Mouse (Mus musculus) liver, adult (tissue): ENCODE results near the gene C2cd2l.

Source experiments
- GATA4 ChIP-seq: IDR thresholded peaks from 2 replicates; pipeline ENCODE4 v1.6.1; 2014; ENCODE audit warnings: mild to moderate bottlenecking, low read length; ENCODE audit not compliant: insufficient replicate concordance

The C2cd2l gene

DNA sequence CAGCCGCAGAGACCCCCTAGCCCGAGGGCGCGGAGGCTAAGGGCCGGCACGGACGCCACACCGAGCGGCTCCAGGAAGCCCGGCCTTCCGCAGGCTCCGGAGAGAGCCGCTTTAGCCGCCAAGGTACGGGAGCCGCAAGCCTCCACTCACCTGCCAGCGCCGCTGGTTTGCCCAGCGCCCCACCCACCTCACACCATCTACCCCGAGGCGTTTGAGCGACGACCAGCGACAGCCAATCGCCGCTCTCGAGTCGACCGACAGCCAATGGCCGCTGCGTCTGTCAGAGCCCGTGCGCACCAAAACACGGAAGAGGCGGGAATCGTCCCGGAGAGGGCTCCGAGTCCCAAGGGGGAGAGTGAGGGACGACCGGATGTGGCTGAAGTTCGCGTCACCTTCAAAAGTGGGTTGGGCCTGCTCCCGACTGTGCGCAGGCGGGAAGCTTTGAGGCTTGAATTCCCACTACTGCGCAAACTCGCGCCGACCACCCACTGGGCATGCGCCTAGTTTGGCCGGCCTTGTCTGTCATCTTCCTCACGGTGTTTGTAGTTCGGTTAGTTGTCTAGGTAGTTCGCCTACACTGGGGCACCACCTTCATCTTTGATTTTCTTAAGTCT is 14.5 kb downstream of the C2cd2l start, which contains the start of gene Hinfp:
Hinfp (minus strand) TSS at position 206 of the 614 bp plus-strand sequence.
- TF ChIP-seq GATA4 = no peak; the same call in 1 of the 2 replicates

DNA sequence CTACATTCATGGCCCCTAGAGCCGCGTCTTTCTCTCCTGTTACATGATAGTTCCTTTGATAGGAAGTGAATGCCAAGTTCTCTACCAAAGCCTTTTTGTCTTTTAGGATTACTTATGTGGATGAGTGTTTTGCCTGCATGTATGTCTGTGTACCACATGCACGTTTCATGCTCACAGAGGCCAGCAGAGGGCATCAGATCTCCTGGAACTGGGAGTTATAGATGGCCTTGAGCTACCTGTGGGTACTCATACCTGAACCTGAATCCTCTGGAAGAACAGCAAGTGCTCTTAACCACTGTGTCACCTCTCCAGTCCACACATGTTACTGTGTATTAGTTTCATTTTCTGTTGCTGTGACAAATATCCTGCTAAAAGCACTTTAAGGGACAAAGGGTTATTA is 27.6 kb downstream of the C2cd2l start:
- no peak for TF ChIP-seq GATA4

DNA sequence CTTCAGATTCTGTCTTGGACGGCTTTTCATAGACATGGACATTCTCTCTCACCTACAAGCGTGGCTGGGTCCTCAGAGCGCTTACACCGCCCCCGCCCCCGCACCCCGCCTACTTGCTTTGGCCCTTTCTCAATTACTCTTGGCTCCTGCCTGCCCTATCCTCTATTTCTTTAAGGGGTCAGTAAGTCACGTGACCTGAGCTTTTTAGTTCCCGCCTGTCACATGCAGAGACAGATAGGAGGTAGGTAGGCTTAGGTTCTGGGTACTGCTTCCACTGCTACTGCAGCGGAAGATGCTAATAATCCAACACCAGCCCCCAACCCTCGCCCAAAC is 31.2 kb downstream of the C2cd2l start:
- no peak for TF ChIP-seq GATA4

DNA sequence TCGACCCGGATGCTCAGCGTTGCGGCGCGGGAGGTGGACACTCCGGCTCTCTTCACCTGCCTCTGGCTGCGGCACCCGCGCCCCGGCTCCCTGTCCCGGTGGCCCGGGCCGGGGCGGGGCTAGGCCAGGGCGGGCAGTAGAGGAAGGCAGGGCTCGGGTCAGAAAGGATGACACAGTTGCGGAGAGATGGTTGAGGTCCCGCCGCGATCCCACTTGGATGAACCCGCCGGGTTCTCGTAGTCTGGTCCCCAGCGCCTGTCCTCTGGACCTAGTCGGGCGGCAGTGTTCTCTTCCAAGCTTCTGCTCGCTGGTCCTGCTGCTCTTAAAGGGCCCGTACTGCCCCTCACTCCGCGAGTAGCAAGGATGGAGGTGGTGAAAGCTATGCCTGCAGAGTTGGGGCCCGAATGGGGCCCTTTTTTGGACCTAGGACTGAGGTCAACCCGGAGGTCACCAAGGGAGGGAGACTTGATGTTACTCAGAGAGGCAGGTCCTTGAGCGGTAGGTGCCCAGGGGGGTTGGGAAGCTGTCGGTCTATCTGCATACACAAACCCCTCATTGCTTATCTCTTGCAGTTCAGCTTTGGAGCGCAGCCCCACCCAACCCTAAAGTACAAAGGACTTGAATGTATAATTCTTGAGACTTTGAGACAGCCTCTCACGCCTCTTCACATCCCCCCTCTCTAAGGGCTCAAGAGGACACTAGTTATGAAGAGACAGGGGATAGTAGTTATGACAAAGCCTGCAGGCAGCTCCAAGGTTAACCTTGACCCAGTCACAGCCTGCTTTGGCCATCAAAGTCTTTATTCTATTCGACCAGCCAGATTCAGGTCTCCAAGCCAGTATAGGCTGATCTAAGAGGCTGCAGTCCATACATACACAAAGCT is 31.8 kb downstream of the C2cd2l start, which contains the start of gene Abcg4:
Abcg4 (minus strand) TSS at position 540 of the 883 bp plus-strand sequence.
- TF ChIP-seq GATA4 = no peak

DNA sequence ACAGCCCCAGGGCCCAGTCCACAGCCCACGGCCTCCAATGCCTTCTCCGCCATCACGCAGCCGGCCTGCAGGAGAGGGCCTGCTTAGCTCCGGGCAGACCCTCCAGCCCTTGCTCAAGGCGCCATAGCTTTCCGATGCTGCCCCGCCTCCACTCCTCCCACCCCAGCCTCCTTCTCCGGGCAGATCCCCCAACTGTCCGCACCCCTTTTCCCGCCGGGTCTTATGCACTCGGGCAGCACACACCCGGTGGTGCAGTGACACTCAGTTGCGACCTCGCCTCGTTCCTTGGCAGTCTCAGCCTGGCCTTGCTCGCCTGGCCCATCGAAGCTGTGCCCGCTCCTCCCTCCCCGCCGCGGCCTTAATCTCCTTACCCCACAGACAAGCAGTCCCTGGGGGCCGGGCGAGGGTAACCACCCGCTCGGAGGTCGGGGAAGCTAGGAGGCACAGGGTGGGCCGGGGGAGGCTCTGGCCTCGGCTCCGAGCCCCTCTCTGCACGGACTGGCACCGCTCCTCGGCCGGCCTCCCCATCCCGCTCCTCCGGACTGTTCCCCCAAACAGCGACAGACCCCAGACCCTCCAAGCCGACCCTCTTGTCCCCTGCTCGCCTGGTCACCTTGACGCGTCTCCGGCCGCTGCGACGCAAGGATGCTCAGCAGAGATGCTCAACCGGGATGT is 32.5 kb downstream of the C2cd2l start:
- TF ChIP-seq GATA4 = no peak

DNA sequence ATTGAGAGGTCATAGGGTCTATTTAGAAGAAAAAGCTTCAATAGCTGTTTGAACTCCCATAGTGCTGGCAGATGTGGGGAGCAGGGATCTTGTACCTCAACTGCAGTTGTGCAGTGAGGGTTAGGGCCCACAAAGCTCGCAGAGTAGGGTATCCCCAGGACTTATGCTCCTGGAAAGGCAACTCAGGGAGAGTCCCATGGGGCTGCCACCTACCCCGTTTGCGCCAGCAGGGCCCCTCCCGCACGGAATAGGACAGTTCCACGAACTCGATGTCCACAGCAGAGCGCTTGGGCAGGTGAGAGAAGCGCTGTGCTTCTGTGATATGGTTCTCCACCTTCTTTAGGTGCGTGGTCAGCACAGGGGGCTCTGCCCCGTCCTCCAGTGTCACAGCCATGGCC is 33.1 kb downstream of the C2cd2l start:
- no peak for TF ChIP-seq GATA4

DNA sequence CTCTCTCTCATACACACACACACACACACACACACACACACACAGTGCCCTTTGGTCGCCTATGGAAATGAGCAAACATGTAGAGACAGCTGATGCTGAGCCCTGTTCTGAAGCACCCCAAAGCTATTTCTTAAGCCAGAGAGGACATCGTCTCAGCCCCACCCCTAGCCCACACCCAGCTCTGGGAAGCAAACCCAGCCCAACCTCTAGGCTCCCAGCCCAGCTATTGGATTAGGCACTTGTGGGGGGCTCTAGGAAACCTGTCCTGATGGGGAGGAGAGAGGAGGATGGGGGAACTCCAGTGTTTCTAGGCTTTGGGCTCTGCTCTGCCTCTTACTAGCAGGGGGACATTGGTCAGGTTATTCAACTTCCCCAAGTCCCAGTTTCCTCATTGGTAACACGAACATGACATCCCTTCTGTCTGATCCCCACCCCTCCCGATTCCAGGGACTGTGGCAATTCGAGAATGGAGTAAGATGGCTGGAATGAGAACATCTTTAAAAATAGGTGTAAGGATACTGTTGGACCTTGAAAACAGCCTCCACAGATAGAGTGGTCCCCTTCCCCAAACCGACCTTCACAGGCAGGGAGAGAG is 33.7 kb downstream of the C2cd2l start:
- no peak for TF ChIP-seq GATA4

DNA sequence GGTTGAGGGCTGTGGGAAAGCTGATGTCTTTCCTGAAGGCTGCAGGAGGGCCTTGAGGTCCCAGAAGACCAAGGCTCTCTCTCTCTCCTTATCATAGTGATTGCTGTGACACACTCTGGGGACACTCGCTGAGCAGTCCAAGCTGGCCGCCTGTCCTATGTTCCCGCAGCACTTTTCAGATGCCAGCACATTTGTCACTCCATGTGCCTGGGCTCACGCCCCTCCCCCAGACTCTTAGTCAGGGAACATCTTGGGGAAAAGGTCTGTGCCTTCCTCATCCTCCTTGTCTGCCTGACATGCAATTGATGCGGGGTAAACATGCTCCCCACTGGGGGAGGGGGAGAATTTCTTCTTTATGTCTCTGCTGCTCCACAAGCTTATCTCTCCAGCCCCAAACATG is 36.9 kb downstream of the C2cd2l start:
- no peak for TF ChIP-seq GATA4

DNA sequence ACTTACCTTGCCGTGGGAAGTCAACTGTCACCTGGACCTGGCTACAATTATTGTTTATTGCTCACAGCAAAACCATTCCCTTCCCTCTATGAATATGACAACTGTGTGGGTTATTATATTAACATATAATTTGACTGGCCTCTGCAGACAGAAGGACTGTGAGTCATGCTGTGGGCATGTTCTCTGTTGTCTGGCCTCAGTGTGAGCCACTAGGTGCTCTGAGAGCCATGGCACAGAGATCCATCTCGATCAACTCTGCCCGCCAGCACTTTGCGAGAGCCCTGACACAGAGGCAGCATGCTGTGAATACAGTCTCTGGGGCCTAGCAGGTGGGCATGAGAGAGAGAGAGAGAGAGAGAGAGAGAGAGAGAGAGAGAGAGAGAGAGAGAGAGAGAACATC is 50.1 kb downstream of the C2cd2l start:
- TF ChIP-seq GATA4 = no peak

DNA sequence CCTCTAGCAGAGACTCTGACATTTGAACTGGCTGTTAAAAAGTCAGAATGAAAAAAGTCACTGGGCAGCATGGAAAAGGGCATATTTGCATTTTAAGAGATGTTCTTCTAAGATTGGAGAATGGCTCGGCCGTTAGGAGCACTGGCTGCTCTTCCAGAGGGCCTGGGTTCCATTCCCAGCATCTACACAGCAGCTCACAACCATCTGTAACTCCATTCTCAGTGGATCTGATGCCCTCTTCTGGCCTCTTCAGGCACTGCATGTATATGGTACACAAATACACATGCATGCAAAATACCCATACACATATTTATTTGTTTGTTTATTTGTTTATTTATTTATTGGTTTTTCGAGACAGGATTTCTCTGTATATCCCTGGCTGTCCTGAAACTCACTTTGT is 51.0 kb downstream of the C2cd2l start:
- TF ChIP-seq GATA4 = no peak

DNA sequence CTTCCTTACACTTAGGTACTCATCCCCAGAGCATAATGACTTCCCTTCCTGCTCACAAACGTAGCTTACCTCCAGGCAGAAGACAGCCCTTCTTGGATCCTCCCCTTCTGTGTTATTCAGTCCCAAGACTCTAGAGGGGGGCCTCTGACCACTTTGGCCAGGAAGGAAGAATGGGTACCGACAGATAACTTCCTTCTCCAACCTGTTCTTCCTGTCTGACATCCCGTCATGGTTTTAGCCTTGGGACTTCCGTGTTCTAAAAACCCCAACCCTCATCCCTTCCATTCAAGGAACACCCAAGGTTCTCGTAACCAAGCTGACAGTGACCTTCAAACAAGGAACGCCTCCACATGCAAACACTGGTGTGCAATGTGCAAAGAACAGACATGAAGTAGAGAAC is 51.7 kb downstream of the C2cd2l start, which contains the start of gene Nlrx1:
Nlrx1 (minus strand) TSS at position 168 of the 400 bp plus-strand sequence.
- no peak for TF ChIP-seq GATA4

DNA sequence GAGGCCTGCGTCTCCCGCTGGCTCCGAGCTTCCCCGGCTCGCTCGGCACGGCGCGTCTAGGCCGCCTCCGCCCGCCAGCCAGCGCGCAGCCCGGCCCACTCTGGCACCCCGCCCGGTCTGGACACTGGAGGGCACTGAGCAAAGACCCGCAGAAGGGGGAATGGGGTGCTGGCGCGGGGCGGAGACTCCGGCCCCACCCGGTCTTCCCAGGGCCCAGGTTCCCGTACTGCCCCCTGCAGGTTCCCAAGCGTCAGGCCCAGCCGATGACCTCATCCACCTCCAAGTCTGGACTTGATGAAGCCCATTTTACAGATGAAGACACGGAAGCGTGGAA is 52.1 kb downstream of the C2cd2l start:
- no peak for TF ChIP-seq GATA4

DNA sequence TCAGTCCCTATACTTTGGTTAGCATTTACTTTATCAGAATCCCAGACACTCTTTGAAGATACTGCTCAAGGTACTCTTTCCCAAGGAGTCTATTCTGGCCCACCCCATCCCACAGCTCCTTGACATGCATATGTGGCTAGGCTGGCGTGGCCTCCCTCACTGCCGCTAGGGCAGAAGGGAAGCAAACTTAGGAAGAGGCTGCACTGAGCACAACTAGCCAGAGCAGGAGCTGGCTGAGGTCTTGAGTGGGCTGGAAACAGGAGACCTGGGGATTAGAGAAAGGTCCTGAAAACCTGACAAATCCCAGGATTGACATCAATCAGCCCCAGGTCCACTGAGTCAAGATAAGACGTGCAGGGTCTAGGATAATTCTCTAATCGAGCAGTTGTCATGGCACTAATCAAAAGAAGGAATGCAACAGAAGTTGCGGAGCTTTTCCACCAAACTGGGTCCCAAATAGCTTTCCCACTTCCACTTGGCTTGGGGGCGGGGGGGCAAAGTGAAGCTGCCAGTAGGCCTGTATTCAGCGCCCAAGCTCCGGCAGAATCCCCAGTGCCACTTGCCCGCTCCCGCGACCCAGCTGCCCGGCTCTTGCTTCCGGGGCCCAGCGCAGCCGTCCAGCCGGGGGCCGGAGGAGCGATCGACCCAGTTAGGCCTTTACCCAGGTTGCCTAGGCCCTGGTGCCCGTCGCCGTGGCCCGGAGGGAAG is 52.6 kb downstream of the C2cd2l start:
- TF ChIP-seq GATA4 = no peak

DNA sequence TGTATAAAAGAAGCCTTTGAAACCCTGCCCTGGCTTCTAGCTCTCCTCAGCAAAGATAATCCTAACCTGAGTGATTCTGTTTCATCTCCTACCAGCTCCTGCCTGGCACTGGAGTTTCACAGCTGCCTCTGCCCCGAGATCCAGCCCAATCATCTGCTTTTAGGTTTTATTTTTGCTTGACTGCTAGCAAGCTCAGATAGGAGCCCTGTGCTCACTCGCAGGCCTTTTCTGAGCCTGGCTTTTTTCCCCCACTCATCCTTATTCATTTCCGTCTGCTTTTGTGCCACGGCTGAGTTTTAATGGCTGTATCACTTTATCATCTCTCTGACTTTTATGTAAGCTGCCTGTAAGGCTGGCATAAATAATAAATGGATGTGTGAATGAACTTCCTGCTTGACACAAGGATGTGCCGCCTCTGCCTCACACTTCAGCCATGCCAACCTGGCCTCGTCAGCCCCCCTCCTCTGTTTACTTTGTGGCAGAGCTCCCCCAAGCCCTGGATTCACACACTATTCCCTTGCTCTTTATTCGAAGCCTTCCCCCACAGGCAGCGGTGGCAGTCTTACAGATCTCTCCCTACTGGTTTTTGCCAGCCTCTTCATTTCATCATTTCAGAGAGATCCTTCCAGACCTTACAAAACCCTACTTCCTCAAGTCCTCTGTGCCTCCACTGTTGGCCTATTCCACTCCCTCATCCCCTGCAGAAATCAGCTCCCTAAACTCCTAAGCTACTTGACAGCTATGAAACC is 53.4 kb downstream of the C2cd2l start:
- no peak for TF ChIP-seq GATA4
